Mouse (Mus musculus) layer of hippocampus, adult 6 months (tissue): ENCODE data around the gene Sirt7. TPM values are rescaled to one million over a fixed set of nuclear protein-coding genes. Genes with fewer than 3 reads are reported as not detected.
A peak's percentile ranks its signal among the peaks of the same experiment; 100 is the strongest.

ENCODE experiments used
- long read RNA-seq, 2 experiments: library from polyadenylated mRNA; unstranded; transcript quantifications; one replicate each; pipeline ENCODE4 v2.0.0; 2019 to 2020
- microRNA-seq: library from miRNA; unstranded; fragments of <30 nt; microRNA quantifications from one replicate; pipeline ENCODE4 v1.2.0, GENCODE M21; 2020
- polyA plus RNA-seq: library from polyadenylated mRNA; unstranded; fragments of <200 nt; fragmentation: Nextera tagmentation; gene quantifications from 2 replicates; pipeline ENCODE4 v1.2.3, GENCODE M21; 2021

Sirt7 gene
- 18.0 and 18.2 TPM in 2 replicates for polyA plus RNA-seq
- long read RNA-seq, experiment 1, transcript Sirt7-201 (10 exons, 1,727 nt): major isoform, 17 of 33 reads
- long read RNA-seq, experiment 1, partial matches to known transcripts: 6 of 33 reads
- long read RNA-seq, experiment 1, other reads (novel, unspliced or antisense): 9 of 33 reads
- long read RNA-seq, experiment 2, transcript Sirt7-201 (10 exons, 1,727 nt): major isoform, 90 of 211 reads
- long read RNA-seq, experiment 2, partial matches to known transcripts: 32 of 211 reads
- long read RNA-seq, experiment 2, other reads (novel, unspliced or antisense): 84 of 211 reads

DNA sequence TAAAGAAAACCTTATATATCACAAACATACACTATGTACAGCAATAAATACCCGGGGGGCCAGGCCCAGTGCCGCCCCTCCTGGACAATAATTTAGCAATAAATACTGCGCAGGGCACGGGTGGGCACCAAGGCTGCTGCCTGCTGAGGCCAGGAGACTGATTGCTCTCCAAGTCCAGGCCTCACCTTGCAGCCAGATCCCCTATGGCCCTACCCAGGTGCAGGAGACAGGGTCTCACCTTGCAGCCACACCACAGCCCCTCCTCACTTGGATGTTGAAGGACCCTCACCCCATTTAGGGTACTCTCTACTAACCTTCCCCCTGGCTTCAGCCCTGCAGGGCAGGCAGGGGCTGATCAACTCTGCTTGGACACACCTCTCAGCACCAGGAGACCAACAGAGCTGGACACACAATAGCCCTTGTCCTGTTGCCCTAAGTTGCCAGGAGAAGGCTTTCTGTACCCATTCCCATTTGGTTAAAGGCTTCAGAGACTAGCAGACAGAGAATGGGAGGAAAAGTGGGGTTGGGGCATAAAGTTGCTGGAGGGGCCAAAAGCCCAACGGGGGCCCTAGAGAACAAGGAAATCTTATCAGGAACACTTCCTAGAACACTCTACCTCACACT, at the start of gene Sirt7:
TSS of gene Sirt7 (minus strand) at position 89 of the 624 bp plus-strand sequence.

DNA sequence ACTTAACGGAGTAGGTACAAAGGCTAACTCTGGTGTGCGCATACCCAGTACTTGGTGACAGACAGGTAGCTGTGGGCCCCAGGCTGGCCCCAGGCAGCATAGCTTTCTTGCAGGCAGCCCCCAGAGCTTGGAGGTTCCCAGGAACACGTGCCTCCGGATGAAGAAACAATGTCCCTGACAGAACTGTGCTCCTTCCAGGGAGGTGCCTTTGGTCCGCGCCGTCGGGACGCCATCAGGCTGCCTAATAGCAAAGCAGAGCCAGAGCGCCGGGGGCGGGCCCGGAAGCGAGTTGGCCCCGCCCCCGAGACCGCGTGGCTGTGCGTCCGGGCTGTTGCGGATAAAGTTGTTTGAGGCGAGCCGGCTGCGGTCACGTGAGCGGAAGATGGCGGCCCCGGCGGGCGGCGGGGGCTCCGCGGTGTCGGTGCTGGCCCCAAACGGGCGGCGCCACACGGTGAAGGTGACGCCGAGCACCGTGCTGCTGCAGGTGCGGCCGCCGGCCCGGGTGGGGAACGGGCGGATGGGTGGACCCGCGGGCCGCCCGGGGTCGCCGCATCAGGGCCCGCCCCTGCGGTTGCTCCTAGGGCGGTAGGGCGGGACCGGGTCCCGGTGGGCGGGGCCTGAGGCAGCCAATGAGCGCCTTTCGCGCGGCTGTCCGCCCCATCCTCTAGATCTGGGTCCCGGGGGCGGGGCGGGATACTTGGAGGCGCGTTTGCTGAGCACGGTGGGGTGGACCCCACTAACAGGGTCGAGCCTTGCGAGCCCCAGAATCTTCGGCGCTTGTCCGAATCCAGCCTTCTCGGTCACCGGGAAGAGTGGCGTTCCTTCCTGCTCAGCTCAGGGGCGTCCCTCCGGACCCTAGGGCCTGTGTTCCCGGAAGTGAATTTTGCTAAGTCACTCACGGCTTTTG, 47.9 kb upstream of the Sirt7 start, which contains the start of gene Aspscr1:
TSS of gene Aspscr1 (plus strand) at position 287 of the 907 bp plus-strand sequence.

DNA sequence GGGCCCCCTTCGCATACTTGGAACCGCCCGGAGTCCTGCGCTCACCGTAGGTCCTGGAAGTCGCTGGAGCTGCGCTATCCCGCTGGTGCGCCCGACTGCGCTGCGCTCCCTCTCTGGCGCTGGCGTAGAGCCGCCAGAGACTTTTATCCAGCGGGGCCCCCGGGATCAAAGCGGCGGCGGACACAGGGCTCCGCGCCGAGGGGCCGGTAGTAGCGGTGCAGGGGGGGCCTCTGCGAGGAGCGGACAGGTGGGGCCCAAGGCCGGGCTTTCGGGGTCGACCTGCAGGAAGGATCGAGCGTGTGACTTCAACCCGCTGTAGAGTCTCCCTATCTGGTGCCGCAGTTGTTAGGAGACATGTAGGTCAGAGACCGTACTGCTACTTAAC, 36.0 kb upstream of the Sirt7 start, which contains the start of gene Notum:
TSS of gene Notum (minus strand) at position 100 of the 385 bp plus-strand sequence.

DNA sequence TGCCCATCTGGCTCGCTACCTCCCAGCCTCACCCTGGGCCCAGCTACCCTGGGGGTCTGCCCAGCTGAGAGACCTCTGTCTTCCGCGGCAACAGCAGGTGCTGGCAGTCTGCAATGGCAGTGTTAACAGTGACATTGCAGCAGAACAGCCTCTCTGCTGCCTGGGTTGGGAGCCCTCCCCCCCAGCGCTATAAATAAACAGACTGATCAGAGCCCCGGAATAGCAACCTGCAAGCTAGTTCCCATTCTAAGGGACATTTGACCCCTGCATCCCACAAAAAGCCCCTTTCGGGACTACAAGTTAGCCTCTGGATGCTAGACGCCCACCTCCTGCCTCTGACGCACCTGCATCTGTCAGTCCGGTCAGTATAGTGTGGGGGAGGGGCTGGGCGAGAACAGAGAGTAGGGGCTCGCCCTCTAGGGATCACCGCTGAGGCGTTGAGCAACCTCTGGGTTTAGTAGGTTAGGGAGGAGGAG, 23.0 kb upstream of the Sirt7 start, which contains the start of gene Myadml2:
TSS of gene Myadml2 (minus strand) at position 158 of the 476 bp plus-strand sequence.

DNA sequence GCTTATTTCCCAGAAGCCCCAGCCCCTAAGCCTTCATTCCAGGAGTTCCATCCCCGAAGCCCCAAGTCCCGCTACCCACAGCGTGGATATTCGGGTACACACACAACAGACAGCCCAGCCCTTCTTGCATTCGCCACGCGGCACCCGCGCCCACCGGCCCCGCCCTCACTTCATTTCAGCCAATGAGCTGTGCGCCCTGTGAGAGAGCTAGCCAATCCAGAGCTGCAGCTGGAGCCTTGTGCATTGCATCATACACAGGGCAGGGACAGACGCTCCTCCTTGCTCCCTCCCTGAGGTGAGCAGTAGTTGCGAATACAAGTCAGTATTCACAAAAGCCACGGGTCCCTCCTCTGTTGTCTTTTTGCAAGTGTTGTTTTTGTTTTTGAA, 18.6 kb upstream of the Sirt7 start, which contains the start of gene Pycr1:
TSS of gene Pycr1 (minus strand) at position 169 of the 387 bp plus-strand sequence.

DNA sequence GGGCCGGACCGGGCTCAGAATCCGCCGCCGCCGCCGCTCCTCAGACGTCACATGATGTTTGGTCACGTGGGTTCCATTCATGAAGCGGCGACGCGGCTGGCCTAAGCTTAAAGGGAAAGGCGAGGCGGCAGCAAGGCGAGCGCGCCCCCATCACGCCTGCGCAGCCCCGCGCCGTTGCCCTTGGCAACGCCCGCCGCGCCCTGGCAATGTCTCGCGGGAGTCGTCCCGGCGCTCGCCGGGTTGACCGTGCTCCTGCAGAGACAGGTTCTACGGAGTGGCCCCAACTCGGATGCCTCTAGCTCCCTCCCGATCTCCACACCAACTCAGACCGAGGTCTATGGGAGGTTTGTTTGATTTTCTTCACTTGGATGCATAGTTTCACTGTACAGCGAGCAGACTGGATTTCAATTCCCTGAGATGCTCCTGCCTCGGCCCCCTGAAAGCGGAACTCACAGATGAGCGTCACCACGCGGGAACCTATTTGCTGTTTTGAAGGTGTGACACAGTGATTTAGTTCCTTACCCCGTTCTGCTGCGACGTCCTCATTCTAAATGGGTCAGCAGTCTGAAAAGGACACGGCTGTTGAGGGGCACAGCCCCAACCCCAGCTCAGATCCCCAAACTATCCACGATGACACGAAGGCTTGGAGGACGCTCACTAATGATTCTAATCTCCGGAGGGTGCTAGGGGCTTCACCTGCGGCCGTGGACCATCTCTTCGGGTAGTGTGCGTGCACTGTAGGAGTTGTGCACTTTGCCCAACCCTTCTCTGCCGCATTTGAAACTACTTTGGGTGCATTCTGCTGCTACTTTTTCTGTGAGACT, 8.7 kb upstream of the Sirt7 start, which contains the start of gene Mafg:
TSS of gene Mafg (minus strand) at position 81 of the 824 bp plus-strand sequence.

DNA sequence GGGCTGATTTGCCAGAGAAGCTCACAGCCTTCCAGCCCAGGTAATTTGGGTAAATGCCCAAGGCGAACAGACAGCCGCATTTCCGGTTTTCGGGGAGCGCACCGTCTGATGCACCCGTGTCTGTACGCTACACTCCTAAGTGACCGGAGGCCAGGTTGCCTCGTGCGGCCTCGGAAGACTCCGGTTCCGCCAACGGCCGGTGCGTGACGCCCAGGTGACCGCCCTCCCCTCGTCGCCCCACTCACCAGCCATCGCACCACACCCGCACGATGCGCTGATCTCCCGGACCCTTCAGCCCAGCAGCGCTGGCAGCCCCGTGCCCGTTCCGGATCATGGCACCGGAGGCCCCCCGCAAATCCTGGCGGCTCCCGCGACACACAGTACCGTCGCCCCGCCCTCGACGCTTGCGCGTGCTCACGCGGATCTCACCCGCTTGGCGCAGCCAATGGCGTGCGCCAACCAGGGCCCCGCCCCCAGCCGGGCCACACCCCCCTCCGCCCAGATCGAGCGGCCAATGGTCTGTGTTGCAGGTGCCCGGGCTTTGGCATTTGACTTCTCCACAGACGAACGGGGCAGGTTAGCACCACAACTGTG, 7.4 kb downstream of the Sirt7 start, which contains the start of gene Pcyt2:
TSS of gene Pcyt2 (minus strand) at position 418 of the 594 bp plus-strand sequence.

DNA sequence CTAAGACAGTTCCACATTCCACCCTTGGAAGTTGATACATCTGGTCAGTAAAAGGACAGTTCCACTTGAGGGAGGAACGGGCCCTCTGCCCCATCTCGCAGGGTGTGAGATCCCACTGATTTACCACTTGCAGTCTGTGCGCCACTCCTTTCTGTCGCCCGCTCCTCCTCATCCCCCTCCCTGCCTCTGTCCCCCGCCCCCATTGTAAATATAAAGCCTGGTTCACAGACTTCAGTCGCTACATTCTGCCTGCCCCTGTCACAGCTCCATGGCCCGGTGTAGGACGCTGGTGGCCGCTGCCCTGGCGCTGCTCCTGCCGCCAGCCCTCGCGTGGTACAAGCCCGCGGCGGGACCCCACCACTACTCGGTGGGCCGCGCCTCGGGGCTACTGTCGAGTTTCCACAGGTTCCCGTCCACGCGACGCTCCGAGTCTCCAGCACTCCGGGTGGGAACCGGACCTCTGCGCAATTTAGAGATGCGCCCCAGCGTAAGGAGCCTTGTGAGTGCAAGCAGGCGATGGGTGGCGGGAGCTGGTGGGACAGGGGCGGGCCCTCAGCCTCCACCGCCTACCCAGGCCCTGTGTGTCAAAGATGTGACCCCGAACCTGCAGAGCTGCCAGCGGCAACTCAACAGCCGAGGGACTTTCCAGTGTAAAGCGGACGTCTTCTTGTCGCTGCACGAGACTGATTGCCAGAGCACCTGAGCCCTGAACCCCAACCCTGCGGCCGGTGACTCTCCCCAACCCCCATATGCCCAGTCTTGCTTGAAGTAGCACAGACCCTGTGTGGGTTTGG, 16.6 kb downstream of the Sirt7 start, which contains the start of gene Npb:
TSS of gene Npb (plus strand) at position 237 of the 794 bp plus-strand sequence.

DNA sequence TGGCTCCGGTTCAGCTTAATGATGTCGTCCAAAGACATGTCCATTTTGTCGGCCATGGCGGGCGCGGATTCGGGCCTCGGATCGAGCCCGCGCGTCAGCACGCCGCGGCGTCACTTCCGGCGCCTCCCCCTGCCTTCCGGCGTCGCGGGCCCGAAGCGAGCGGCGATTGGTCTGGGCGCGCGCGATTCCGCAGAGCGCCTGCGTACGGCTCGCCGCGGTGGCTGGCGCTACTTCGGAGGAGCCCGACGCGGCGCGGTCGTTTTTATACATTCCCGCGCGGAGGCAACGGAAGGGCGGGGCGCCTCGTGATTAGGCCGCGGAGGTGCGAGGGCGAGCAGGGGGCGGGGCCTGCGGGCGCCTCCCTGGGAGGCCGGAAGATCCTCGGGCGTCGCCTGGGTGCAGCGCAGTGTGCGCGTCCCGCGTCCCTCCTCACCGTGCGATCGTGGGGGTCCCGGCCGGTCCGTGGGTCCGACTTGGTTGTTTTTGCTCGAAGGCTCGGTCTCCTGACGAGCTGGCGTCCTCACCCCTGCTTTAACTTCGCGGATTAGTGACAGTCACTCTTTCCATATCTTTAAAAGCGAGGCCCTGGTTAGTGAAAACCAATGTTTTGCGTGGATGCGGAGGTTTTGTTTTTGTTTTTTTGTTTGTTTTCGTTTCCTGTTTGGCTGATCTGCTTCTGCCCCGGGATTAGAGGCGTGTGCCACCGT, 26.6 kb downstream of the Sirt7 start, which contains the start of the genes Alyref and Anapc11:
TSS of gene Alyref (minus strand) at position 83 of the 707 bp plus-strand sequence.
TSS of gene Anapc11 (plus strand) at position 139 of the 707 bp plus-strand sequence.

DNA sequence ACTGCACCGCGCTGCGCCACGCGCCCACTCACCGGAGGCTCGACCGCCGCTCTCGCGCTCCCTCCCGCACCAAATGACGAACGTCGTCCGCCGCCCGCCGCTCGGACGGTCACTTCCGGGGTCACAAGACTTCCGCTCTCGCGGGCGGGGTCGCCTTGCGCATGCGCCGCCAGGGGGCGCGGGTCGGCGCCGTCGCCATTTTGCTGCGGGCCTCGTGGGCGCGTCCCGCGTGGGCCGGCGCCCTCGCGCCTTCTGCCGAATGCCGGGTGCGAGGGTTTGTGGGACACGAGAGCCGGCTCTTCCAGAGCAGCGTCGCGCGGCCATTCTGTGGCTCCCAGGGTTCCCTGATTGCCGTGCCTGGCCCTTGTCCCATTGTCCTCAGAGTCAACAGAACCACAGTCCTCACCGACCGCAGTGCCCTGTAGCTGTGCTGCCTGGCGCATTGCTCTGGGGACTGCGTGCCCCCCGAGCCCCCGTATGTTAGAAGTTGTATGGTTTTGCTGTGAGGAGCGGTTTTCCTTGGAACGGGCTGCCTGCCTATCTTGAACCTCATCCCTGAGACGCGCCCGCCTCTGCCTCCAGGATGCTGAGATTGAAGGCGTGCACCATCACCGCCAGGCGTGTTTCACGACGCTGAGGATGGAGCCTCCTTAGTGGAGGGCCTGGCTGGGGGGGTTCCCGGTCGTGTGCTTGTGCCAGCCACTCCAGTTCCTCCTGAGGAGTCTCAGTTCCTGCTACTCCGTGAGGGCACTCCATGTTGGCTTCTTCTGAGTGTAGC, 43.4 kb downstream of the Sirt7 start, which contains the start of gene Arhgdia:
TSS of gene Arhgdia (minus strand) at position 135 of the 778 bp plus-strand sequence.

DNA sequence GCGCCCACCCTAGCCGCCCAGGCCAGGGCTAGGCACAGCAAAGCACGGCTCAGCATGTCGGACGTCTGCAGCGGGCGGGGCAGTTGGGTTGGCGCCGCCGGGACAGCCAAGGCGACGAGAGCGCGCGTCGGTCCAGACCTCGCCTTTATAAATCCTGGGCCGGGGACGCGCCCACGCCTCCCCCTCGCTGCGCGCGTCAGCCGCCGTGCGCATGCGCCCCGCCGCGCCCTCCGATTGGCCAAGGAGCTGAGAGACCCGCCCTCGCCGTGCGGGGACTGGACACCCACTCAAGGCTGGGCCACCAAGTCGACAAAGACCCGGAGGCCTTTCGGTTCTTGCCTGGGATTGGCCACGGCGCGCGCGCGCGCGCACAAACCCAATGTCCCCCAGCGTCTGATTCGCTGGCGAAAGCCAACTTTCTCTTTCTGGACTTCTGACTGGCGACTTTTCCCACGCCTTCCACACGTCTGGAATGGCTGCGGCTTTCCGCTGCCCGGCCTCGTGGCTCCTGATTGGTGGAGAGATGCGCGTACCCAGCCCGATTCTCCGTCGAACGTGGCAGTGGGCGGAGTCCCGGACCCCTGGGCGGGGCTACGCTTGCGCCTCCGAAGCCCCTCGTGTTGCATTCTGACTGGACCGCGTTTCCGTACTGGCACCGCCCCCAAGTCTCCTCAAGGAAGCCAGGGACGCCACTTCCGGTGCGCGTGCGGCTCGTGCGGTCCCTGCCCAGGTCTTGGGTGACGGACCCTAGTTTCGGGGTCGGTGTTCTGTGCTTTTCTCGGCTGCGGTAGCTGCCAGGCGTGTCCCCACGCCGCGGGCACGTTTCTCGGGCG, 52.1 kb downstream of the Sirt7 start, which contains the start of gene P4hb:
TSS of gene P4hb (minus strand) at position 502 of the 833 bp plus-strand sequence.

Small RNA genes lying within 50 kb of the gene (microRNA-seq; reads per million reads assigned to microRNA genes)
- 7.5 reads per million, percentile 26 among the genes with 10 or more reads in this experiment for gene Mir6936

Other genes with a start within 250 kb of the Sirt7 start
- gene Faap100, start 246.5 kb downstream of the Sirt7 start, polyA plus RNA-seq: 8.4 and 9.4 TPM in 2 replicates
- 5.8 and 6.1 TPM in 2 replicates for gene Nploc4, start 187.5 kb downstream of the Sirt7 start, polyA plus RNA-seq
- 0.21 TPM in 1 of 2 replicates, not detected in the other for gene Tspan10, start 182.6 kb downstream of the Sirt7 start, polyA plus RNA-seq
- 0.58 and 1.0 TPM in 2 replicates for gene Pde6g, start 171.7 kb downstream of the Sirt7 start, polyA plus RNA-seq
- 31.7 and 34.6 TPM in 2 replicates for gene Oxld1, start 167.2 kb downstream of the Sirt7 start, polyA plus RNA-seq
- gene Ccdc137, start 167.1 kb downstream of the Sirt7 start, polyA plus RNA-seq: 29.5 and 39.5 TPM in 2 replicates
- 87.8 and 95.3 TPM in 2 replicates for gene Arl16, start 157.6 kb downstream of the Sirt7 start, polyA plus RNA-seq
- gene Mrpl12, start 140.6 kb downstream of the Sirt7 start, polyA plus RNA-seq: 104 and 110 TPM in 2 replicates
- gene Slc25a10, start 133.4 kb downstream of the Sirt7 start, polyA plus RNA-seq: 13.3 and 13.5 TPM in 2 replicates
- gene Gcgr, start 94.5 kb downstream of the Sirt7 start, polyA plus RNA-seq: 0.06 TPM in 1 of 2 replicates, not detected in the other
- 224 and 238 TPM in 2 replicates for gene Mcrip1, start 75.5 kb downstream of the Sirt7 start, polyA plus RNA-seq
- gene Ppp1r27, start 74.1 kb downstream of the Sirt7 start, polyA plus RNA-seq: not detected in 2 replicates
- 126 and 135 TPM in 2 replicates for gene P4hb, start 52.0 kb downstream of the Sirt7 start, polyA plus RNA-seq
- gene Arhgdia, start 43.6 kb downstream of the Sirt7 start, polyA plus RNA-seq: 199 and 207 TPM in 2 replicates
- 8.1 and 9.0 TPM in 2 replicates for gene Alyref, start 26.9 kb downstream of the Sirt7 start, polyA plus RNA-seq
- gene Anapc11, start 26.8 kb downstream of the Sirt7 start, polyA plus RNA-seq: 89.9 and 107 TPM in 2 replicates
- 2.9 and 3.2 TPM in 2 replicates for gene Npb, start 16.8 kb downstream of the Sirt7 start, polyA plus RNA-seq
- 107 and 110 TPM in 2 replicates for gene Pcyt2, start 7.3 kb downstream of the Sirt7 start, polyA plus RNA-seq
- 12.7 and 13.4 TPM in 2 replicates for gene Mafg, start 8.4 kb upstream of the Sirt7 start, polyA plus RNA-seq
- 3.6 and 4.8 TPM in 2 replicates for gene Pycr1, start 18.5 kb upstream of the Sirt7 start, polyA plus RNA-seq
- 3.6 and 4.0 TPM in 2 replicates for gene Myadml2, start 22.9 kb upstream of the Sirt7 start, polyA plus RNA-seq
- 0.49 and 1.1 TPM in 2 replicates for gene Notum, start 35.9 kb upstream of the Sirt7 start, polyA plus RNA-seq
- gene Aspscr1, start 47.7 kb upstream of the Sirt7 start, polyA plus RNA-seq: 44.3 and 52.2 TPM in 2 replicates
- 64.8 and 72.5 TPM in 2 replicates for gene Cenpx, start 88.5 kb upstream of the Sirt7 start, polyA plus RNA-seq
- gene Lrrc45, start 88.7 kb upstream of the Sirt7 start, polyA plus RNA-seq: 5.4 and 6.0 TPM in 2 replicates
- gene Rac3, start 96.2 kb upstream of the Sirt7 start, polyA plus RNA-seq: 40.8 and 52.4 TPM in 2 replicates
- gene Dcxr, start 102.0 kb upstream of the Sirt7 start, polyA plus RNA-seq: 31.5 TPM in 2 replicates
- 0.85 and 1.5 TPM in 2 replicates for gene Cbr2, start 106.9 kb upstream of the Sirt7 start, polyA plus RNA-seq
- 0.48 and 1.6 TPM in 2 replicates for gene Hmga1b, start 137.6 kb upstream of the Sirt7 start, polyA plus RNA-seq
- gene Rfng, start 159.0 kb upstream of the Sirt7 start, polyA plus RNA-seq: 47.1 and 63.6 TPM in 2 replicates
- gene Gps1, start 159.0 kb upstream of the Sirt7 start, polyA plus RNA-seq: 257 and 261 TPM in 2 replicates
- 35.9 and 39.6 TPM in 2 replicates for gene Dus1l, start 171.2 kb upstream of the Sirt7 start, polyA plus RNA-seq
- 45.4 and 45.9 TPM in 2 replicates for gene Fasn, start 199.3 kb upstream of the Sirt7 start, polyA plus RNA-seq